Mouse (Mus musculus): Measurements from ENCODE around the gene Gcdh.

- no peak for TF ChIP-seq CTCF (IDR thresholded peaks at IDR 0.05; ENCODE audit: low read depth)
- TF ChIP-seq EP300 (optimal IDR thresholded peaks at IDR 0.05), result no peak
Observed at GRCm38 (mm10) chr8:84907037-84907436, 13.3 kb upstream of the Gcdh start.
